Comparison of ENCODE assay signal across 8 mouse cellular contexts in genomic region chr10:80806341-80807056, GRCm38 (mm10). TPM values are rescaled to one million over a fixed set of nuclear protein-coding genes. Genes with fewer than 3 reads are reported as not detected.
A peak's percentile ranks its signal among the peaks of the same experiment; 100 is the strongest.
DNase-seq lines count a peak whose midpoint lies in the region; ATAC-seq and TF ChIP-seq lines count a peak whose summit lies in the region.

No protein-coding gene starts in this region.

- intact Hi-C loops in heart, adult 2 months (cut with DNase I) = no loop called here
- intact Hi-C loops in heart, postnatal 10 days (cut with DNase I) = loop anchor here (5.0 kb wide), 3 partner anchors 59 to 191 kb away; no protein-coding TSS in a partner anchor

- no peak for TF ChIP-seq POLR2A in heart, adult 2 months (IDR thresholded peaks at IDR 0.05; ENCODE audit: insufficient read depth, low read depth, low read length)
- TF ChIP-seq POLR2A in ES-Bruce4 (IDR thresholded peaks at IDR 0.05; ENCODE audit: insufficient read depth, low read length) = no peak

- no peak for TF ChIP-seq CTCF in heart, adult 2 months (IDR thresholded peaks at IDR 0.05)
- no peak for TF ChIP-seq CTCF in ES-Bruce4 (IDR thresholded peaks at IDR 0.05; ENCODE audit: low read depth, low read length)

- ATAC-seq in forebrain, embryonic 16.5 days = 0 out of 2 replicates have a peak, but pooled peaks have one; percentile 2
- ATAC-seq in liver, embryonic 15.5 days (ENCODE audit: insufficient read depth) = peak; percentile 3; the same call in 1 of the 2 replicates

- H3K27ac ChIP-seq in heart, adult 2 months = peak overlapping the region; percentile 44; the same call in 1 of the 2 replicates
- no peak overlapping the region for H3K27ac ChIP-seq in ES-Bruce4 (ENCODE audit: insufficient read depth, low read length)
- H3K27ac ChIP-seq in forebrain, embryonic 16.5 days (ENCODE audit: low read length) = peak overlapping the region; percentile 84
- H3K27ac ChIP-seq in liver, embryonic 15.5 days (replicated peaks) = peak overlapping the region; percentile 29; the same call in 1 of the 2 replicates

- no peaks in the 10 kb centered on the region for H3K9me3 ChIP-seq in ES-Bruce4 (replicated peaks; ENCODE audit: control insufficient read depth, insufficient read depth, low read length, poor library complexity, severe bottlenecking)
- H3K9me3 ChIP-seq in forebrain, embryonic 16.5 days (ENCODE audit: control insufficient read depth, low read length) = no peaks in the 10 kb centered on the region
- no peaks in the 10 kb centered on the region for H3K9me3 ChIP-seq in liver, embryonic 15.5 days (replicated peaks)

- H3K27me3 ChIP-seq in heart, adult 2 months (ENCODE audit: control insufficient read depth, insufficient read depth, low read length) = no peaks in the 10 kb centered on the region
- no peaks in the 10 kb centered on the region for H3K27me3 ChIP-seq in ES-Bruce4 (ENCODE audit: control insufficient read depth, insufficient read depth, low read length, poor library complexity, severe bottlenecking)
- H3K27me3 ChIP-seq in forebrain, embryonic 16.5 days (replicated peaks; ENCODE audit: control insufficient read depth, insufficient read depth, low read length) = peaks cover 25% of the 10 kb centered on the region
- peaks cover 56% of the 10 kb centered on the region for H3K27me3 ChIP-seq in liver, embryonic 15.5 days

- no peak for DNase-seq in heart, adult 2 months
- no peak for DNase-seq in heart, postnatal 10 days
- no peak for DNase-seq in ovary, adult 18-20 months (ENCODE audit: low spot score)
- DNase-seq in gastrocnemius, postnatal 25 days = no peak
- no peak for DNase-seq in T-cell, adult 2 months (ENCODE audit: low spot score)

- peak overlapping the region; percentile 88 for H3K4me2 ChIP-seq in forebrain, embryonic 16.5 days (ENCODE audit: low read length)
- peak overlapping the region; percentile 82 for H3K4me2 ChIP-seq in liver, embryonic 15.5 days

- peaks cover 3% of the 10 kb centered on the region for H3K4me1 ChIP-seq in heart, adult 2 months (ENCODE audit: control insufficient read depth, insufficient read depth, low read length)
- H3K4me1 ChIP-seq in ES-Bruce4 (ENCODE audit: control insufficient read depth, insufficient read depth, low read length) = peaks cover 3% of the 10 kb centered on the region
- peaks cover 26% of the 10 kb centered on the region for H3K4me1 ChIP-seq in forebrain, embryonic 16.5 days (replicated peaks; ENCODE audit: control insufficient read depth, insufficient read depth, low read length)
- peaks cover 51% of the 10 kb centered on the region for H3K4me1 ChIP-seq in liver, embryonic 15.5 days (replicated peaks)

- peak overlapping the region; percentile 86 for H3K9ac ChIP-seq in heart, adult 2 months (ENCODE audit: low read depth, low read length)
- H3K9ac ChIP-seq in ES-Bruce4 (ENCODE audit: low read depth, poor library complexity, severe bottlenecking) = peak overlapping the region; percentile 57
- H3K9ac ChIP-seq in forebrain, embryonic 16.5 days (replicated peaks; ENCODE audit: low read depth, low read length) = peak overlapping the region; percentile 71
- H3K9ac ChIP-seq in liver, embryonic 15.5 days = peak overlapping the region; percentile 47; the same call in 1 of the 2 replicates

- 61% methylated on average over 34 of the region's 34 CpGs for WGBS in heart, adult 2 months
- 38% methylated on average over 34 of the region's 34 CpGs for WGBS in forebrain, embryonic 16.5 days
- 51% methylated on average over 34 of the region's 34 CpGs for WGBS in liver, embryonic 15.5 days (ENCODE audit: insufficient replicate concordance)

- peaks cover 1% of the 10 kb centered on the region; the same call in 1 of the 2 replicates for H3K79me2 ChIP-seq in heart, adult 2 months (replicated peaks; ENCODE audit: control insufficient read depth, insufficient read depth, low read length)

- TF ChIP-seq EP300 in heart, adult 2 months (IDR thresholded peaks at IDR 0.05; ENCODE audit: insufficient read depth, low read depth, low read length) = no peak
- no peak for TF ChIP-seq EP300 in ES-Bruce4 (IDR thresholded peaks at IDR 0.05; ENCODE audit: insufficient read depth, low read depth, low read length)

- no peaks in the 10 kb centered on the region for H3K36me3 ChIP-seq in heart, adult 2 months (ENCODE audit: control insufficient read depth, insufficient read depth, low read length)
- H3K36me3 ChIP-seq in ES-Bruce4 (ENCODE audit: control insufficient read depth, insufficient read depth, low read length, poor library complexity, severe bottlenecking) = peaks cover 14% of the 10 kb centered on the region
- peaks cover 19% of the 10 kb centered on the region for H3K36me3 ChIP-seq in forebrain, embryonic 16.5 days (ENCODE audit: control insufficient read depth, insufficient read depth)
- peaks cover 39% of the 10 kb centered on the region for H3K36me3 ChIP-seq in liver, embryonic 15.5 days (replicated peaks)

- peak overlapping the region; percentile 58 for H3K4me3 ChIP-seq in heart, adult 2 months
- peak overlapping the region; percentile 70 for H3K4me3 ChIP-seq in ES-Bruce4 (ENCODE audit: low read depth, low read length)
- H3K4me3 ChIP-seq in forebrain, embryonic 16.5 days (replicated peaks; ENCODE audit: low read length) = peak overlapping the region; percentile 51
- H3K4me3 ChIP-seq in liver, embryonic 15.5 days (replicated peaks) = peak overlapping the region; percentile 53

RNA-seq across cellular contexts. Expression of gene Amh, which starts 1.5 kb away (rescaled TPM):
- under 1 TPM; 0.18 TPM for total RNA-seq in heart, adult 2 months (2021)
- polyA plus RNA-seq in heart, adult 2 months (2012; rRNA removed) = 0.15 and 0.25 TPM in 2 replicates
- total RNA-seq in heart, postnatal 10 days (2021) = under 1 TPM; 0.41 to 0.45 TPM
- polyA plus RNA-seq in ES-Bruce4 (2011; ENCODE audit: insufficient read depth, insufficient read length, low read depth, missing spikeins) = 0.40 TPM in 1 of 2 replicates, not detected in the other
- 0.15 TPM in 1 of 2 replicates, not detected in the other for polyA plus RNA-seq in forebrain, embryonic 16.5 days (2015; fragmentation: Nextera tagmentation; extraction: Ambion mirVana)
- polyA plus RNA-seq in liver, embryonic 15.5 days (2015; fragmentation: Nextera tagmentation; extraction: Ambion mirVana) = 0.10 and 0.12 TPM in 2 replicates
- total RNA-seq in gastrocnemius, postnatal 25 days (2021) = under 1 TPM; 0.20 to 0.21 TPM

RNA-seq across cellular contexts. Expression of gene Jsrp1, which starts 6.8 kb away (rescaled TPM):
- 1 to 10 TPM in 1 of 2 experiments, under 1 TPM in 1; 0.25 to 1.1 TPM for total RNA-seq in heart, adult 2 months (2021)
- 0.21 and 0.56 TPM in 2 replicates for polyA plus RNA-seq in heart, adult 2 months (2012; rRNA removed)
- under 1 TPM in 1 of 2 experiments, not detected in 1; 0.74 TPM for total RNA-seq in heart, postnatal 10 days (2021)
- polyA plus RNA-seq in ES-Bruce4 (2011; ENCODE audit: insufficient read depth, insufficient read length, low read depth, missing spikeins) = 0.85 TPM in 1 of 2 replicates, not detected in the other
- polyA plus RNA-seq in forebrain, embryonic 16.5 days (2015; fragmentation: Nextera tagmentation; extraction: Ambion mirVana) = not detected in 2 replicates
- polyA plus RNA-seq in liver, embryonic 15.5 days (2015; fragmentation: Nextera tagmentation; extraction: Ambion mirVana) = 0.97 and 1.3 TPM in 2 replicates
- 100 to 1,000 TPM; 395 to 415 TPM for total RNA-seq in gastrocnemius, postnatal 25 days (2021)

RNA-seq across cellular contexts. Expression of gene Plekhj1, which starts 8.1 kb away (rescaled TPM):
- total RNA-seq in heart, adult 2 months (2021) = 10 to 100 TPM; 29.7 to 33.0 TPM
- 28.9 and 33.2 TPM in 2 replicates for polyA plus RNA-seq in heart, adult 2 months (2012; rRNA removed)
- 10 to 100 TPM; 32.6 to 32.9 TPM for total RNA-seq in heart, postnatal 10 days (2021)
- polyA plus RNA-seq in ES-Bruce4 (2011; ENCODE audit: insufficient read depth, insufficient read length, low read depth, missing spikeins) = 73.5 and 81.6 TPM in 2 replicates
- 129 and 143 TPM in 2 replicates for polyA plus RNA-seq in forebrain, embryonic 16.5 days (2015; fragmentation: Nextera tagmentation; extraction: Ambion mirVana)
- 73.6 and 83.0 TPM in 2 replicates for polyA plus RNA-seq in liver, embryonic 15.5 days (2015; fragmentation: Nextera tagmentation; extraction: Ambion mirVana)
- total RNA-seq in gastrocnemius, postnatal 25 days (2021) = 10 to 100 TPM; 22.4 to 27.3 TPM

RNA-seq across cellular contexts. Expression of gene Sf3a2, which starts 8.5 kb away (rescaled TPM):
- total RNA-seq in heart, adult 2 months (2021) = 10 to 100 TPM; 27.3 to 30.4 TPM
- 18.4 and 19.7 TPM in 2 replicates for polyA plus RNA-seq in heart, adult 2 months (2012; rRNA removed)
- 10 to 100 TPM; 36.8 to 41.4 TPM for total RNA-seq in heart, postnatal 10 days (2021)
- polyA plus RNA-seq in ES-Bruce4 (2011; ENCODE audit: insufficient read depth, insufficient read length, low read depth, missing spikeins) = 90.1 and 100 TPM in 2 replicates
- polyA plus RNA-seq in forebrain, embryonic 16.5 days (2015; fragmentation: Nextera tagmentation; extraction: Ambion mirVana) = 62.6 and 65.1 TPM in 2 replicates
- polyA plus RNA-seq in liver, embryonic 15.5 days (2015; fragmentation: Nextera tagmentation; extraction: Ambion mirVana) = 31.3 and 32.8 TPM in 2 replicates
- total RNA-seq in gastrocnemius, postnatal 25 days (2021) = 10 to 100 TPM; 24.0 to 24.9 TPM

RNA-seq across cellular contexts. Expression of gene Oaz1, which starts 20.0 kb away (rescaled TPM):
- total RNA-seq in heart, adult 2 months (2021) = 100 to 1,000 TPM; 850 to 914 TPM
- polyA plus RNA-seq in heart, adult 2 months (2012; rRNA removed) = 1,001 and 1,201 TPM in 2 replicates
- 1,000 to 10,000 TPM; 1,023 to 1,076 TPM for total RNA-seq in heart, postnatal 10 days (2021)
- 471 and 498 TPM in 2 replicates for polyA plus RNA-seq in ES-Bruce4 (2011; ENCODE audit: insufficient read depth, insufficient read length, low read depth, missing spikeins)
- 1,342 and 1,351 TPM in 2 replicates for polyA plus RNA-seq in forebrain, embryonic 16.5 days (2015; fragmentation: Nextera tagmentation; extraction: Ambion mirVana)
- 1,470 and 1,719 TPM in 2 replicates for polyA plus RNA-seq in liver, embryonic 15.5 days (2015; fragmentation: Nextera tagmentation; extraction: Ambion mirVana)
- 100 to 1,000 TPM; 651 to 657 TPM for total RNA-seq in gastrocnemius, postnatal 25 days (2021)
